Mouse (Mus musculus) liver, embryonic 14.5 days (tissue): ENCODE data around the gene Senp7.

Experiments used
- CTCF ChIP-seq: IDR thresholded peaks from 2 replicates; pipeline ENCODE4 v1.5.1; 2016; ENCODE audit warnings: antibody characterized with exemption, low read depth, control low read depth
- EP300 ChIP-seq: IDR thresholded peaks from 2 replicates; pipeline ENCODE4 v1.6.1; 2016; ENCODE audit warnings: antibody characterized with exemption, low read depth

DNA sequence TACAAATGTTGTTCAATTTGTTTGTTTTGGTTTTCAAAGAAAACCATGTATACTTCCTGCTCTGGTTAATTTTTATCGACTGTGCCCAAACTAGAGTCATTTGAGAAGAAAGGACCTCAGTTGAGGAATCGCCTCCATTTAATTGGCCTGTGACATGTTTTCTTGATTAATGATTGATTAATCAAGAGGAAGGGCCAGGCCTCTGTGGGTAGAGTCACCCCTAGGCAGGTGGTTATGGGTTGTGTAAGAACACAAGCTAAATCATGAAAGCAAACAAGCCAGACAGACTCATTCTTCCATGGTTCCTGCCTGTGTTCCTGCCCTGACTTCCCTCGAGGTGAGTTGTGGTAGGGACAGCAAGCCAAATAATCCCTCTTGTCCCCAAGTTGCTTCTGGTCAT lies 164.6 kb downstream of the Senp7 start:
- TF ChIP-seq CTCF = no peak
- TF ChIP-seq EP300 = no peak
